32 mouse cellular contexts compared by ENCODE assay signal in genomic region chr3:69892187-69893094, GRCm38 (mm10). TPM values are rescaled to one million over a fixed set of nuclear protein-coding genes. Genes with fewer than 3 reads are reported as not detected.
DNase-seq lines count a peak whose midpoint lies in the region; ATAC-seq and TF ChIP-seq lines count a peak whose summit lies in the region.
"Had no signal": no experiment of that assay in that cellular context is flagged by ENCODE, and none has a peak within 500 bp of the region (broad histone marks: within the 10 kb centered on the region; RNA-seq: fewer than 3 reads in every experiment).

No protein-coding gene starts in this region.

- no peak overlapping the region for H3K4me3 ChIP-seq in intestine, embryonic 14.5 days (ENCODE audit: low read depth, low read length)
- no peak overlapping the region for H3K4me3 ChIP-seq in intestine, postnatal 0 days (ENCODE audit: low read depth, low read length)
- no peak overlapping the region for H3K4me3 ChIP-seq in stomach, embryonic 16.5 days (replicated peaks; ENCODE audit: low read length)
- H3K4me3 ChIP-seq: embryonic facial prominence, embryonic 10.5 days; embryonic facial prominence, embryonic 13.5 days; erythroblast, embryonic 14.5 days; forebrain, embryonic 12.5 days; forebrain, embryonic 15.5 days; heart, embryonic 12.5 days; heart, embryonic 15.5 days; hindbrain, embryonic 10.5 days; hindbrain, embryonic 13.5 days had no signal

- H3K9me3 ChIP-seq in intestine, embryonic 14.5 days (ENCODE audit: control insufficient read depth, low read length), result no peaks in the 10 kb centered on the region
- H3K9me3 ChIP-seq in intestine, postnatal 0 days (ENCODE audit: control insufficient read depth), result no peaks in the 10 kb centered on the region
- no peaks in the 10 kb centered on the region for H3K9me3 ChIP-seq in stomach, embryonic 16.5 days (replicated peaks; ENCODE audit: control insufficient read depth, low read length)
- H3K9me3 ChIP-seq: embryonic facial prominence, embryonic 10.5 days; embryonic facial prominence, embryonic 13.5 days; forebrain, embryonic 12.5 days; forebrain, embryonic 15.5 days; G1E; heart, embryonic 12.5 days; heart, embryonic 15.5 days; hindbrain, embryonic 10.5 days; hindbrain, embryonic 13.5 days had no signal

- H3K36me3 ChIP-seq in intestine, embryonic 14.5 days (ENCODE audit: control insufficient read depth, insufficient read depth, low read length), result no peaks in the 10 kb centered on the region
- no peaks in the 10 kb centered on the region for H3K36me3 ChIP-seq in intestine, postnatal 0 days (ENCODE audit: control insufficient read depth, insufficient read depth)
- no peaks in the 10 kb centered on the region for H3K36me3 ChIP-seq in stomach, embryonic 16.5 days (ENCODE audit: control insufficient read depth, insufficient read depth, low read length)
- H3K36me3 ChIP-seq: embryonic facial prominence, embryonic 10.5 days; embryonic facial prominence, embryonic 13.5 days; forebrain, embryonic 12.5 days; forebrain, embryonic 15.5 days; G1E; heart, embryonic 12.5 days; heart, embryonic 15.5 days; hindbrain, embryonic 10.5 days; hindbrain, embryonic 13.5 days had no signal

- 78% methylated on average over 9 of the region's 9 CpGs for WGBS in intestine, embryonic 14.5 days
- 53% methylated on average over 9 of the region's 9 CpGs for WGBS in intestine, postnatal 0 days
- 62% methylated on average over 9 of the region's 9 CpGs for WGBS in stomach, embryonic 16.5 days

- H3K4me1 ChIP-seq in intestine, embryonic 14.5 days (replicated peaks; ENCODE audit: control insufficient read depth, insufficient read depth, low read length), result no peaks in the 10 kb centered on the region
- H3K4me1 ChIP-seq in intestine, postnatal 0 days (replicated peaks; ENCODE audit: control insufficient read depth, insufficient read depth, low read length), result peaks cover 5% of the 10 kb centered on the region
- no peaks in the 10 kb centered on the region for H3K4me1 ChIP-seq in stomach, embryonic 16.5 days (ENCODE audit: control insufficient read depth, insufficient read depth, low read length)
- H3K4me1 ChIP-seq: embryonic facial prominence, embryonic 10.5 days; embryonic facial prominence, embryonic 13.5 days; forebrain, embryonic 12.5 days; forebrain, embryonic 15.5 days; heart, embryonic 12.5 days; heart, embryonic 15.5 days; hindbrain, embryonic 10.5 days; hindbrain, embryonic 13.5 days had no signal

- TF ChIP-seq CTCF in intestine, postnatal 0 days (IDR thresholded peaks at IDR 0.05; ENCODE audit: low read depth), result no peak

- no peak overlapping the region for H3K9ac ChIP-seq in intestine, embryonic 14.5 days (ENCODE audit: low read length)
- H3K9ac ChIP-seq in intestine, postnatal 0 days (ENCODE audit: low read depth, low read length), result no peak overlapping the region
- H3K9ac ChIP-seq in stomach, embryonic 16.5 days (ENCODE audit: low read length), result no peak overlapping the region
- H3K9ac ChIP-seq: embryonic facial prominence, embryonic 13.5 days; forebrain, embryonic 12.5 days; forebrain, embryonic 15.5 days; heart, embryonic 12.5 days; heart, embryonic 15.5 days; hindbrain, embryonic 13.5 days had no signal

- H3K27me3 ChIP-seq in intestine, embryonic 14.5 days (replicated peaks; ENCODE audit: control insufficient read depth, insufficient read depth, low read length), result no peaks in the 10 kb centered on the region
- no peaks in the 10 kb centered on the region for H3K27me3 ChIP-seq in intestine, postnatal 0 days (replicated peaks; ENCODE audit: control insufficient read depth, insufficient read depth, low read length)
- no peaks in the 10 kb centered on the region for H3K27me3 ChIP-seq in stomach, embryonic 16.5 days (ENCODE audit: control insufficient read depth, insufficient read depth, low read length)
- H3K27me3 ChIP-seq: CH12.LX; embryonic facial prominence, embryonic 13.5 days; forebrain, embryonic 12.5 days; forebrain, embryonic 15.5 days; heart, embryonic 12.5 days; heart, embryonic 15.5 days; hindbrain, embryonic 13.5 days had no signal

- no peak overlapping the region for H3K4me2 ChIP-seq in intestine, embryonic 14.5 days (ENCODE audit: low read length)
- no peak overlapping the region for H3K4me2 ChIP-seq in intestine, postnatal 0 days (replicated peaks; ENCODE audit: low read depth)
- H3K4me2 ChIP-seq in stomach, embryonic 16.5 days (ENCODE audit: low read depth, low read length), result no peak overlapping the region
- H3K4me2 ChIP-seq: embryonic facial prominence, embryonic 13.5 days; forebrain, embryonic 12.5 days; forebrain, embryonic 15.5 days; heart, embryonic 12.5 days; heart, embryonic 15.5 days; hindbrain, embryonic 13.5 days had no signal

- no peak overlapping the region for H3K27ac ChIP-seq in intestine, embryonic 14.5 days (ENCODE audit: low read depth)
- no peak overlapping the region for H3K27ac ChIP-seq in intestine, postnatal 0 days (ENCODE audit: low read depth, low read length)
- H3K27ac ChIP-seq in stomach, embryonic 16.5 days (ENCODE audit: low read length), result no peak overlapping the region
- H3K27ac ChIP-seq: embryonic facial prominence, embryonic 10.5 days; embryonic facial prominence, embryonic 13.5 days; forebrain, embryonic 12.5 days; forebrain, embryonic 15.5 days; heart, embryonic 15.5 days; hindbrain, embryonic 10.5 days; hindbrain, embryonic 13.5 days had no signal

- DNase-seq in urinary bladder, postnatal 14 days (ENCODE audit: low spot score), result peak; percentile 35
- DNase-seq in urinary bladder, adult 2 months (ENCODE audit: low spot score), result no peak
- DNase-seq in intestine, embryonic 14.5 days (ENCODE audit: low spot score), result peak; percentile 48
- DNase-seq in testis, postnatal 10 days (ENCODE audit: low spot score), result no peak
- no peak for DNase-seq in frontal cortex, postnatal 36 days (ENCODE audit: low spot score in 2 of 2)
- DNase-seq in lung, adult 18-20 months, result no peak
- DNase-seq: adrenal gland, adult 2 months; adrenal gland, postnatal 25 days; B cell, adult 2 months; cerebellum, adult 11-12 months; cerebellum, adult 8-10 months; cerebellum, postnatal 10 days; cerebellum, postnatal 36 days; embryo, embryonic 11 days; gastrocnemius, postnatal 10 days; gastrocnemius, postnatal 36 days; heart, postnatal 10 days; heart, postnatal 36 days had no signal

- no peak; the same call in 1 of the 2 replicates for ATAC-seq in intestine, embryonic 14.5 days (replicated peaks; ENCODE audit: low FRiP score, low TSS enrichment, low read depth)
- peak; percentile 72 for ATAC-seq in intestine, postnatal 0 days
- peak; percentile 66; the same call in 1 of the 2 replicates for ATAC-seq in stomach, embryonic 16.5 days (ENCODE audit: insufficient read depth, low FRiP score)
- ATAC-seq: forebrain, embryonic 15.5 days; hindbrain, embryonic 16.5 days had no signal

RNA-seq across cellular contexts. Expression of gene Sptssb, which starts 32.7 kb away (rescaled TPM):
- 866 and 1,180 TPM in 2 replicates for polyA plus RNA-seq in urinary bladder, adult 2 months (2012; rRNA removed)
- polyA plus RNA-seq in intestine, embryonic 14.5 days (2014; fragmentation: Nextera tagmentation; extraction: Ambion mirVana), result 22.4 and 24.4 TPM in 2 replicates
- 7.0 and 18.2 TPM in 2 replicates for polyA plus RNA-seq in intestine, postnatal 0 days (2015; fragmentation: Nextera tagmentation; extraction: Ambion mirVana)
- 60.5 and 99.1 TPM in 2 replicates for polyA plus RNA-seq in stomach, embryonic 16.5 days (2015; fragmentation: Nextera tagmentation; extraction: Ambion mirVana)
- polyA plus RNA-seq: adrenal gland, adult 2 months; erythroblast, embryonic 14.5 days; G1E had no signal

Comparison
In these comparisons a context has a peak if more than half of its experiments do, and no peak if none do; other contexts are left out.
1. DNase-seq: peak in urinary bladder, postnatal 14 days (single experiment) and intestine, embryonic 14.5 days (single experiment); none in urinary bladder, adult 2 months (single experiment), testis, postnatal 10 days (single experiment), frontal cortex, postnatal 36 days (0 of 2) and lung, adult 18-20 months (0 of 2).